8 mouse cellular contexts compared by ENCODE assay signal in the genomic region with DNA sequence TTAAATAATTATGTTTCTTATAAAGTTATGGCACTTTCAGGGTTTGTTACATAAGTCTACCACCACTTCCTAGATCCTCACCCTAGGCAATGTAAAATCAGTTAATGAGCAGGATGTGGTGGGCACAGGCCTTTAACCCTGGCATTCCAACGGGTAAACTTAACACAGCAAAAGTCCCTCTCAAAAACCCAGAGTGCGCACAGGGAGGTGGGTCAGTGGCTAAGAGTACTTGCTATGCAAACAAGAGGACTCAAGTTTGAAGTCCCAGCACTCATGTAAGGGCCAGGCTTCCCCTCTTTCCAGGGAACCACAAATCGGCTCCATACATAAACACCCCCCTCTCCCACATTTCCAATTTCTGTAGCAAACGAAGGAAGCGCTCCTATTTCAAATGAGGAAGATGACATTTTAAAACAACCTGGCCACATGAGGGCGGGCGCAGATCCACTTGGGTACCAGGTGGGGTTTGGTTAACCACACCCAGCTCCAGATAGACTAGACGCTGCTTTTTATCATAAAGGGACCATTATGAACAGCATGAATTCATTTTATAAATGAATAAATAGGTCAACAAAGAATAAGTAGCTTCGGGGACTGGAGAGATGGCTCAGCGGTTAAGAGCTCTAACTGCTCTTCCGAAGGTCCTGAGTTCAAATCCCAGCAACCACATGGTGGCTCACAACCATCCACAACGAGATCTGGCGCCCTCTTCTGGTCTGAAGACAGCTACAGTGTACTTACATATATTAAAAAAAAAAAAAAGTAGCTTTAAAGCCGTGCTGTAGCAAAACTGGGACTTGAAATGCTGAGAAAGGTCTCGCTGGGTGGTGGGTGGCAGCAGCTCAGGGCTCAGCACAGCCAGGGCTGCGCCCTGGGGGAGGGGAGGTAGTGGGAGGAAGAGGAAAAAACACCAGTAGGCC. TPM values are rescaled to one million over a fixed set of nuclear protein-coding genes. Genes with fewer than 3 reads are reported as not detected.
DNase-seq lines count a peak whose midpoint lies in the region; ATAC-seq and TF ChIP-seq lines count a peak whose summit lies in the region.

No protein-coding gene starts in this region.

- TF ChIP-seq POLR2A in lung, adult 2 months (IDR thresholded peaks at IDR 0.05; ENCODE audit: borderline replicate concordance, extremely low read depth, low read depth, low read length), result no peak

- 0 out of 2 replicates have a peak overlapping the region, but pooled peaks have one; percentile 97 for H3K4me3 ChIP-seq in left cerebral cortex, adult 2 months
- H3K4me3 ChIP-seq in heart, embryonic 16.5 days (ENCODE audit: low read length), result no peak overlapping the region
- no peak overlapping the region for H3K4me3 ChIP-seq in lung, adult 2 months (replicated peaks; ENCODE audit: extremely low read depth, low read depth, low read length)

- H3K9ac ChIP-seq in heart, embryonic 16.5 days (ENCODE audit: low read length), result peak overlapping the region; percentile 86; the same call in 1 of the 2 replicates

- H3K27ac ChIP-seq in left cerebral cortex, adult 2 months, result peak overlapping the region; percentile 99
- peak overlapping the region; percentile 91 for H3K27ac ChIP-seq in heart, embryonic 16.5 days (ENCODE audit: low read length)

- peak; percentile 34 for TF ChIP-seq CTCF in left cerebral cortex, adult 2 months (IDR thresholded peaks at IDR 0.05)
- TF ChIP-seq CTCF in lung, adult 2 months (IDR thresholded peaks at IDR 0.05; ENCODE audit: insufficient read depth, low read length), result 0 out of 2 replicates have a peak, but pooled peaks have one; percentile 5

- H3K9me3 ChIP-seq in heart, embryonic 16.5 days (replicated peaks; ENCODE audit: control insufficient read depth, low read length), result no peaks in the 10 kb centered on the region

- peaks cover 30% of the 10 kb centered on the region for H3K36me3 ChIP-seq in heart, embryonic 16.5 days (ENCODE audit: control insufficient read depth, insufficient read depth)

- peaks cover 58% of the 10 kb centered on the region for H3K4me1 ChIP-seq in heart, embryonic 16.5 days (ENCODE audit: control insufficient read depth, insufficient read depth, low read length)
- H3K4me1 ChIP-seq in lung, adult 2 months (ENCODE audit: control insufficient read depth, insufficient read depth, low read length), result peaks cover 47% of the 10 kb centered on the region

- no peak for DNase-seq in left cerebral cortex, adult 2 months (ENCODE audit: extremely low spot score in 1 of 2, low spot score in 2 of 2)
- no peak for DNase-seq in left cerebral cortex, postnatal 25 days (ENCODE audit: low spot score in 2 of 2)
- DNase-seq in adipocyte (ENCODE audit: low spot score), result peak; percentile 65
- no peak for DNase-seq in lung, adult 2 months
- no peak for DNase-seq in urinary bladder, postnatal 25 days (ENCODE audit: low spot score)
- no peak for DNase-seq in gastrocnemius, adult 18-20 months (ENCODE audit: low spot score)
- DNase-seq in left cerebral cortex, adult 8-10 months (ENCODE audit: low spot score in 2 of 2), result no peak

- WGBS in heart, embryonic 16.5 days, result 79% methylated on average over 16 of the region's 16 CpGs
- WGBS in lung, adult 2 months, result 63% methylated on average over 16 of the region's 16 CpGs

- no peak for ATAC-seq in heart, embryonic 16.5 days (replicated peaks; ENCODE audit: extremely low read depth, insufficient read depth, low FRiP score)

- intact Hi-C loops in left cerebral cortex, adult 2 months (cut with DNase I), result no loop called here
- intact Hi-C loops in left cerebral cortex, postnatal 25 days (cut with DNase I), result no loop called here

- no peaks in the 10 kb centered on the region for H3K27me3 ChIP-seq in heart, embryonic 16.5 days (ENCODE audit: control insufficient read depth, insufficient read depth, low read length)

- no peak overlapping the region for H3K4me2 ChIP-seq in heart, embryonic 16.5 days (ENCODE audit: low read depth, low read length)

RNA-seq across cellular contexts. Expression of a gene that starts 10.5 kb away (rescaled TPM):
- total RNA-seq in left cerebral cortex, adult 2 months (2021), result 1 to 10 TPM; 1.6 to 2.2 TPM
- 1 to 10 TPM; 2.0 to 4.1 TPM for total RNA-seq in left cerebral cortex, postnatal 25 days (2021)
- 216 and 224 TPM in 2 replicates for polyA plus RNA-seq in heart, embryonic 16.5 days (2015; fragmentation: Nextera tagmentation; extraction: Ambion mirVana)
- polyA plus RNA-seq in lung, adult 2 months (2012; rRNA removed), result 6.3 and 18.6 TPM in 2 replicates
- 1,000 to 10,000 TPM; 1,275 to 1,360 TPM for total RNA-seq in gastrocnemius, adult 18-20 months (2021)
- 1 to 10 TPM; 2.7 to 4.6 (median 3.4) TPM for total RNA-seq in left cerebral cortex, adult 8-10 months (2022)

RNA-seq across cellular contexts. Expression of a gene that starts 10.7 kb away (rescaled TPM):
- total RNA-seq in left cerebral cortex, adult 2 months (2021), result 10 to 100 TPM; 39.0 to 43.4 TPM
- 10 to 100 TPM; 39.2 to 39.9 TPM for total RNA-seq in left cerebral cortex, postnatal 25 days (2021)
- polyA plus RNA-seq in heart, embryonic 16.5 days (2015; fragmentation: Nextera tagmentation; extraction: Ambion mirVana), result 666 and 686 TPM in 2 replicates
- 219 and 296 TPM in 2 replicates for polyA plus RNA-seq in lung, adult 2 months (2012; rRNA removed)
- 100 to 1,000 TPM; 404 to 553 TPM for total RNA-seq in gastrocnemius, adult 18-20 months (2021)
- total RNA-seq in left cerebral cortex, adult 8-10 months (2022), result 10 to 100 TPM; 36.5 to 49.0 (median 45.3) TPM

Comparison
In these comparisons a context has a peak if more than half of its experiments do, and no peak if none do; other contexts are left out.
1. RNA of a gene that starts 10.5 kb away (total RNA-seq): 1,275 to 1,360 TPM in gastrocnemius, adult 18-20 months; 2.0 to 4.1 TPM in left cerebral cortex, postnatal 25 days, 2.7 to 4.6 TPM in left cerebral cortex, adult 8-10 months and 1.6 to 2.2 TPM in left cerebral cortex, adult 2 months; every median in the first group is over 100 times any median in the second.
2. RNA of a gene that starts 10.7 kb away (total RNA-seq): 404 to 553 TPM in gastrocnemius, adult 18-20 months; 36.5 to 49.0 TPM in left cerebral cortex, adult 8-10 months, 39.0 to 43.4 TPM in left cerebral cortex, adult 2 months and 39.2 to 39.9 TPM in left cerebral cortex, postnatal 25 days; every median in the first group is over 4 times any median in the second.